Mouse (Mus musculus) ES-E14 (cell line): ENCODE results near the gene Havcr2. TPM values are rescaled to one million over a fixed set of nuclear protein-coding genes. Genes with fewer than 3 reads are reported as not detected.
"Not testable (repeated sequence)": the region's sequence is repeated elsewhere in the genome, so short reads cannot be mapped to it uniquely, and the experiment has no call there.

Experiments used
- DNase-seq: peaks from one replicate; pipeline ENCODE4 v3.0.0-alpha.2; 2013; ENCODE audit warnings: low read depth, low spot score
- H3K27ac ChIP-seq: 2 replicates; pipeline ENCODE4 v1.5.1; 2012; ENCODE audit warnings: low read depth, mild to moderate bottlenecking, low read length, moderate library complexity, mixed read lengths; ENCODE audit not compliant: poor library complexity, insufficient read depth, severe bottlenecking
- H3K36me3 ChIP-seq: 2 replicates; pipeline ENCODE4 v1.6.1; 2012; ENCODE audit warnings: mild to moderate bottlenecking, low read length, moderate library complexity, mixed read lengths; ENCODE audit not compliant: control insufficient read depth, poor library complexity, insufficient read depth, severe bottlenecking
- H3K4me1 ChIP-seq, 2 experiments: fragments of 150-350 bp in 1 of 2; sonication (generic) in 1 of 2; 2 replicates each; pipeline ENCODE4 v1.6.1; 2012; ENCODE audit warnings: low read length in 2 of 2, mild to moderate bottlenecking in 1 of 2, mixed read lengths in 1 of 2; ENCODE audit not compliant: control insufficient read depth in 2 of 2, insufficient read depth in 2 of 2, poor library complexity in 1 of 2
- H3K4me3 ChIP-seq, 2 experiments: fragments of 150-350 bp in 1 of 2; sonication (generic) in 1 of 2; 2 replicates each; pipeline ENCODE4 v1.5.1; 2012; ENCODE audit warnings: low read length in 2 of 2, low read depth in 1 of 2, mild to moderate bottlenecking in 1 of 2, mixed read lengths in 1 of 2; ENCODE audit not compliant: insufficient read depth in 1 of 2, poor library complexity in 1 of 2, severe bottlenecking in 1 of 2
- H3K9ac ChIP-seq: 2 replicates; pipeline ENCODE4 v1.6.1; 2012; ENCODE audit warnings: low read depth, mild to moderate bottlenecking, low read length, mixed read lengths; ENCODE audit not compliant: poor library complexity, insufficient read depth, severe bottlenecking
- H3K9me3 ChIP-seq: fragments of 150-350 bp; sonication (generic); 2 replicates; pipeline ENCODE4 v1.6.1; 2012; ENCODE audit warnings: low read depth, mild to moderate bottlenecking, low read length; ENCODE audit not compliant: control insufficient read depth, insufficient read depth
- CHD2 ChIP-seq: IDR thresholded peaks from 2 replicates; pipeline ENCODE4 v1.6.1; 2014; ENCODE audit warnings: mild to moderate bottlenecking, low read depth, low read length, inconsistent platforms
- HCFC1 ChIP-seq: IDR thresholded peaks from 2 replicates; pipeline ENCODE4 v1.6.1; 2012; ENCODE audit warnings: low read length, inconsistent platforms, borderline replicate concordance; ENCODE audit not compliant: insufficient read depth
- MAFK ChIP-seq: IDR thresholded peaks from 2 replicates; pipeline ENCODE4 v1.6.1; 2014; ENCODE audit warnings: mild to moderate bottlenecking, low read depth, low read length, inconsistent platforms; ENCODE audit not compliant: insufficient read depth
- ZC3H11A ChIP-seq: IDR thresholded peaks from 2 replicates; pipeline ENCODE4 v1.6.1; 2012; ENCODE audit warnings: low read depth, mild to moderate bottlenecking, inconsistent platforms, low read length, borderline replicate concordance
- ZNF384 ChIP-seq: IDR thresholded peaks from 2 replicates; pipeline ENCODE4 v1.6.1; 2012; ENCODE audit warnings: low read depth, low read length, inconsistent platforms
- in situ Hi-C, 2 experiments: fragments of 600-800 bp; cut with MboI; formaldehyde crosslinking; loops; one replicate each; pipeline ENCODE4 v1.15.1; 2025; ENCODE audit warnings: low sequenced_read_pairs in 2 of 2, inconsistent platforms in 1 of 2; ENCODE audit not compliant: unreplicated experiment in 2 of 2
- total RNA-seq: library from RNA; depleted of rRNA; stranded (reverse); fragments of 300-350 nt; gene quantifications from 2 replicates; pipeline ENCODE4 v1.2.3, GENCODE M21; 2012

The Havcr2 gene
- total RNA-seq, 1 experiment = not detected

GRCm38 (mm10) chr11:46418438-46418837 is 36.3 kb upstream of the Havcr2 start:
- DNase-seq = no peak
- H3K4me3 ChIP-seq = no peak overlapping the region
- H3K36me3 ChIP-seq = no peaks in the 10 kb centered on the region
- no peak overlapping the region for H3K9ac ChIP-seq
- no peak for TF ChIP-seq ZNF384
- no peak for TF ChIP-seq CHD2
- no peak for TF ChIP-seq ZC3H11A
- no peak for TF ChIP-seq MAFK
- TF ChIP-seq HCFC1 = no peak
- no peaks in the 10 kb centered on the region for H3K9me3 ChIP-seq
- H3K27ac ChIP-seq = no peak overlapping the region
- in situ Hi-C loops = no loop called here
- peaks cover 3 to 6% of the 10 kb centered on the region in 2 experiments; a peak in 3 of 4 replicates for H3K4me1 ChIP-seq

GRCm38 (mm10) chr11:46418860-46419259 is 35.9 kb upstream of the Havcr2 start:
- Histone ChIP-seq H3K9me3 (no peaks in the 10 kb centered on the region), H3K4me3 (no peak overlapping the region), H3K4me1 (peaks cover 3 to 6% of the 10 kb centered on the region in 2 experiments; a peak in 3 of 4 replicates), H3K9ac (no peak overlapping the region), H3K36me3 (no peaks in the 10 kb centered on the region), H3K27ac (no peak overlapping the region)
- in situ Hi-C loops = no loop called here
- no peak for DNase-seq
- TF ChIP-seq ZC3H11A (no peak), CHD2 (no peak), ZNF384 (no peak), MAFK (no peak), HCFC1 (no peak)

- in situ Hi-C loops = no loop called here
- DNase-seq = no peak
- Histone ChIP-seq H3K9me3 (no peaks in the 10 kb centered on the region), H3K36me3 (no peaks in the 10 kb centered on the region), H3K4me3 (no peak overlapping the region), H3K27ac (no peak overlapping the region), H3K4me1 (peaks cover 3 to 6% of the 10 kb centered on the region in 2 experiments; a peak in 3 of 4 replicates), H3K9ac (no peak overlapping the region)
- no peak for TF ChIP-seq ZNF384
- no peak for TF ChIP-seq ZC3H11A
- TF ChIP-seq CHD2 = no peak
- no peak for TF ChIP-seq HCFC1
- TF ChIP-seq MAFK = no peak
Observed at GRCm38 (mm10) chr11:46421086-46421888, 33.4 kb upstream of the Havcr2 start.

- H3K4me3 ChIP-seq, H3K27ac ChIP-seq: not testable (repeated sequence)
Observed at GRCm38 (mm10) chr11:46428131-46428530, 26.6 kb upstream of the Havcr2 start.

GRCm38 (mm10) chr11:46430123-46430522 is 24.6 kb upstream of the Havcr2 start:
- TF ChIP-seq MAFK (no peak), ZNF384 (0 out of 2 replicates have a peak, but pooled peaks have one; percentile 26)
- in situ Hi-C loops = no loop called here
- Histone ChIP-seq H3K9me3 (no peaks in the 10 kb centered on the region), H3K9ac (no peak overlapping the region), H3K4me1 (0 out of 4 replicates have a peak, but pooled peaks cover 0 to 1% of the 10 kb centered on the region in 2 experiments), H3K27ac (no peak overlapping the region), H3K36me3 (no peaks in the 10 kb centered on the region), H3K4me3 (no peak overlapping the region)
- no peak for DNase-seq

More at GRCm38 (mm10) chr11:46428131-46428530, 26.6 kb upstream of the Havcr2 start:
- in situ Hi-C loops, H3K36me3 ChIP-seq, H3K4me1 ChIP-seq, H3K9ac ChIP-seq, DNase-seq, H3K9me3 ChIP-seq: not testable (repeated sequence)
